Mouse (Mus musculus): Measurements from ENCODE around the gene Bag2.
"Not testable (repeated sequence)": the region's sequence is repeated elsewhere in the genome, so short reads cannot be mapped to it uniquely, and the experiment has no call there.

Gene Bag2

GRCm38 (mm10) chr1:33751283-33751682 is 6.3 kb downstream of the Bag2 start:
- DNase-seq (ENCODE audit: low read depth, low spot score) = peak; percentile 61

- not testable (repeated sequence) for DNase-seq (ENCODE audit: low read depth, low spot score)
These were observed 7.9 kb downstream of the Bag2 start for GRCm38 (mm10) chr1:33749709-33750108.

- DNase-seq (ENCODE audit: low read depth, low spot score) = no peak
These were observed 8.5 kb downstream of the Bag2 start for GRCm38 (mm10) chr1:33749109-33749508.

GRCm38 (mm10) chr1:33745901-33746300 is 11.7 kb downstream of the Bag2 start:
- no peak for DNase-seq (ENCODE audit: low read depth, low spot score)

- not testable (repeated sequence) for DNase-seq (ENCODE audit: low read depth, low spot score)
These were observed 12.8 kb downstream of the Bag2 start for GRCm38 (mm10) chr1:33744815-33745214.

- peak; percentile 60 for DNase-seq (ENCODE audit: low read depth, low spot score)
These were observed 14.7 kb downstream of the Bag2 start for GRCm38 (mm10) chr1:33742903-33743302.

- no peak for DNase-seq (ENCODE audit: low read depth, low spot score)
These were observed 18.3 kb downstream of the Bag2 start for GRCm38 (mm10) chr1:33739302-33739701.

GRCm38 (mm10) chr1:33738681-33739278 is 18.8 kb downstream of the Bag2 start:
- no peak for DNase-seq (ENCODE audit: low read depth, low spot score)

- no peak for DNase-seq (ENCODE audit: low read depth, low spot score)
These were observed 19.3 kb downstream of the Bag2 start for GRCm38 (mm10) chr1:33738281-33738680.

- no peak for DNase-seq (ENCODE audit: low read depth, low spot score)
These were observed 23.5 kb downstream of the Bag2 start for GRCm38 (mm10) chr1:33734001-33734685.

- DNase-seq (ENCODE audit: low read depth, low spot score) = no peak
These were observed 24.6 kb downstream of the Bag2 start for GRCm38 (mm10) chr1:33733044-33733443.

- DNase-seq (ENCODE audit: low read depth, low spot score) = no peak
These were observed 32.5 kb downstream of the Bag2 start for GRCm38 (mm10) chr1:33725086-33725485.

- DNase-seq (ENCODE audit: low read depth, low spot score) = no peak
These were observed 33.1 kb downstream of the Bag2 start for GRCm38 (mm10) chr1:33724516-33724915.

GRCm38 (mm10) chr1:33721020-33721419 is 36.6 kb downstream of the Bag2 start:
- DNase-seq (ENCODE audit: low read depth, low spot score) = no peak

- no peak for DNase-seq (ENCODE audit: low read depth, low spot score)
These were observed 37.4 kb downstream of the Bag2 start for GRCm38 (mm10) chr1:33720231-33720630.

- peak; percentile 78 for DNase-seq (ENCODE audit: low read depth, low spot score)
These were observed 37.8 kb downstream of the Bag2 start, which contains the start of gene Rab23 for GRCm38 (mm10) chr1:33719733-33720225. Gene Rab23 (plus strand): TSS chr1:33719887.

GRCm38 (mm10) chr1:33717636-33718035 is 40.0 kb downstream of the Bag2 start:
- no peak for DNase-seq (ENCODE audit: low read depth, low spot score)

- no peak for DNase-seq (ENCODE audit: low read depth, low spot score)
These were observed 42.8 kb downstream of the Bag2 start for GRCm38 (mm10) chr1:33714796-33715195.

GRCm38 (mm10) chr1:33712026-33712425 is 45.6 kb downstream of the Bag2 start:
- no peak for DNase-seq (ENCODE audit: low read depth, low spot score)

- DNase-seq (ENCODE audit: low read depth, low spot score) = no peak
These were observed 48.0 kb downstream of the Bag2 start for GRCm38 (mm10) chr1:33709615-33710014.

- DNase-seq (ENCODE audit: low read depth, low spot score) = peak; percentile 23
These were observed 56.4 kb downstream of the Bag2 start for GRCm38 (mm10) chr1:33701244-33701643.

- DNase-seq (ENCODE audit: low read depth, low spot score) = no peak
These were observed 61.6 kb downstream of the Bag2 start for GRCm38 (mm10) chr1:33696016-33696415.

All from telencephalon, adult 2 months (tissue).